Mouse (Mus musculus) liver, embryonic 13.5 days (tissue): ENCODE data around the gene Hist1h2ae. TPM values are rescaled to one million over a fixed set of nuclear protein-coding genes. Genes with fewer than 3 reads are reported as not detected.

Source experiments
- ATAC-seq: fragments of 200-750 bp; cut with Nextera tagmentation; 2 replicates; pipeline ENCODE4 v1.8.0; 2017; ENCODE audit warnings: low read depth, mild to moderate bottlenecking, moderate number of reproducible peaks, moderate library complexity
- DNase-seq: peaks from one replicate; pipeline ENCODE4 v3.0.0; 2022
- H3K27ac ChIP-seq: fragments of 300-500 bp; sonication (generic); 2 replicates; pipeline ENCODE4 v1.5.1; 2015; ENCODE audit warnings: moderate library complexity, mild to moderate bottlenecking, inconsistent platforms
- H3K27me3 ChIP-seq: fragments of 300-500 bp; sonication (generic); 2 replicates; pipeline ENCODE4 v1.6.1; 2015; ENCODE audit warnings: mild to moderate bottlenecking, inconsistent platforms
- H3K36me3 ChIP-seq: fragments of 300-500 bp; sonication (generic); 2 replicates; pipeline ENCODE4 v1.6.1; 2015; ENCODE audit warnings: mild to moderate bottlenecking, inconsistent platforms
- H3K4me1 ChIP-seq: fragments of 300-500 bp; sonication (generic); replicated peaks from 2 replicates; pipeline ENCODE4 v1.6.1; 2015; ENCODE audit warnings: inconsistent platforms
- H3K4me2 ChIP-seq: fragments of 300-500 bp; sonication (generic); 2 replicates; pipeline ENCODE4 v1.6.1; 2015; ENCODE audit warnings: inconsistent platforms, mild to moderate bottlenecking, moderate library complexity
- H3K4me3 ChIP-seq: fragments of 300-500 bp; sonication (generic); replicated peaks from 2 replicates; pipeline ENCODE4 v1.5.1; 2015; ENCODE audit warnings: mild to moderate bottlenecking, inconsistent platforms
- H3K9ac ChIP-seq: fragments of 300-500 bp; sonication (generic); 2 replicates; pipeline ENCODE4 v1.6.1; 2015; ENCODE audit warnings: mild to moderate bottlenecking, inconsistent platforms
- H3K9me3 ChIP-seq: fragments of 300-500 bp; sonication (generic); replicated peaks from 2 replicates; pipeline ENCODE4 v1.6.1; 2016; ENCODE audit warnings: inconsistent platforms
- WGBS: fragments of 180-500 bp; shearing (Covaris S2); methylation state at CpG from one replicate; pipeline ENCODE4 v1.1.7; 2015; ENCODE audit not compliant: insufficient replicate concordance; 5-methylcytosine and 5-hydroxymethylcytosine counted together
- microRNA-seq: library from miRNA; unstranded; fragments of <30 nt; microRNA quantifications from one replicate; pipeline ENCODE4, GENCODE M21; 2016
- polyA plus RNA-seq: library from polyadenylated mRNA; unstranded; fragments of >200 nt; fragmentation: Nextera tagmentation; extraction: Ambion mirVana; gene quantifications from 2 replicates; pipeline ENCODE4 v1.2.1, GENCODE M21; 2015

Hist1h2ae gene
- polyA plus RNA-seq, 1 experiment from 2014 or later = 121 TPM

DNA sequence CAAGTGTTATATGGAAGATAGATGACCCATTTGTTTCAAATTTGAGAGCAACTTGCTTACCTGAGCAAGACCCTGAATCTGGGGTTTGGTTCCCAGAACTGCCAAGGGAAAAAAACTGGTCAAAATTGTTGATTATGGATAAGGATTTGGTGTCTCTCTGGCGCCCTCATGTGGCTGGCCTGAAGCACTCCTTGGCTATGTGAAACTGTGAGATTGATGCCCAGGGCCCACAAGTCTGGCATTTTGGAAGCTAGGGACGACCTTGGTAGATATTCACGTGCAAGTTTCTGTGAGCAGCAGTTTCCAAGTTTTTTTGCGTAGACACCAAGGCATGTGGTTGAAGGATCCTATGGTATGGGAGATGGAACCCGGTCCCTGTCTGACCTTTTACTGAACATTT lies 46.4 kb downstream of the Hist1h2ae start:
- ATAC-seq = 0 out of 2 replicates have a peak, but pooled peaks have one; percentile 21
- Histone ChIP-seq H3K9ac (no peak overlapping the region), H3K27me3 (no peaks in the 10 kb centered on the region), H3K4me1 (peaks cover 71% of the 10 kb centered on the region), H3K9me3 (no peaks in the 10 kb centered on the region), H3K4me3 (no peak overlapping the region), H3K36me3 (no peaks in the 10 kb centered on the region), H3K4me2 (peak overlapping the region; percentile 38; the same call in 1 of the 2 replicates), H3K27ac (no peak overlapping the region)
- WGBS = 10% methylated on average over 5 of the region's 5 CpGs
- peak; percentile 76 for DNase-seq

DNA sequence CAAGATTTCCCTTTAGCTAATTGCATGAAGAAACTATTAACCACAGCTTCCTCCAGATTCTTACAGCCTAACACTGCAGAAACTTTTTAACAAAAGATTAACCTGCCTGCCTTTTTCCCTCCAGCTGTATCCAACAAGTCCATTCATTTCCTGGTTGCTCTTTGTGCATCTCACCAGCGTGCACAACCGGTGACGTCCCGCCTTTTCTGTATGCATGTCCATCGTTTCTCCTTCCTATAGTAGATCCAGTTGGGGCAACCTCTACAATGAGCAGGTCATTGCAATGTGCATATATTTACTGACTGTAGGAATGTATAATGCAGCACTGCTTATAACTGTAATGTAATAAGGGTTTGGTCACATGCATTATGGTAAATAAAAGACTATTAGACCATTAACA lies 47.0 kb downstream of the Hist1h2ae start:
- DNase-seq (no peak), ATAC-seq (no peak)
- Histone ChIP-seq H3K9me3 (no peaks in the 10 kb centered on the region), H3K27me3 (no peaks in the 10 kb centered on the region), H3K4me1 (peaks cover 69% of the 10 kb centered on the region), H3K9ac (no peak overlapping the region), H3K4me2 (no peak overlapping the region), H3K36me3 (no peaks in the 10 kb centered on the region), H3K4me3 (no peak overlapping the region), H3K27ac (no peak overlapping the region)
- WGBS = 40% methylated on average over 5 of the region's 5 CpGs

DNA sequence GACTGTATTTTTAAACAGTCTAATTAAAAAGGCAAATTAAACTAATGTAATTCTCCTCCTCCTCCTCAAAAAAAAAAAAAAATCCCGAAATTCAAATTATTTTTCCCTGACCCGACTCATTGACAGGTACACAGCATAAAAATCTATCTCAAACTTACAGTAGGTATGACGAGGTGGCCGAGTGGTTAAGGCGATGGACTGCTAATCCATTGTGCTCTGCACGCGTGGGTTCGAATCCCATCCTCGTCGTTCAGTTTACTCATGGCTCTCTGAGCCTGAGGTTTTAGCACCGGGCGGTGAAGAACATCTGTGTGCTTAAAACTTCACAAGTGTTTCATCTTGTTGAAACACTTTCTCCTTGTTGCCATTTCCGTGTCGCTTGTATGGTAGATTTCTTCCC lies 49.3 kb downstream of the Hist1h2ae start:
- DNase-seq (peak; percentile 80), ATAC-seq (peak; percentile 62)
- H3K36me3 ChIP-seq = no peaks in the 10 kb centered on the region
- H3K27me3 ChIP-seq = no peaks in the 10 kb centered on the region
- H3K4me2 ChIP-seq = peak overlapping the region; percentile 61
- H3K4me3 ChIP-seq = peak overlapping the region; percentile 37
- no peak overlapping the region for H3K27ac ChIP-seq
- H3K9ac ChIP-seq = peak overlapping the region; percentile 54
- H3K9me3 ChIP-seq = no peaks in the 10 kb centered on the region
- WGBS = under 1% methylated on average over 14 of the region's 14 CpGs
- peaks cover 55% of the 10 kb centered on the region for H3K4me1 ChIP-seq

Small RNAs within 50 kb of the gene (microRNA-seq; reads per million reads assigned to microRNA genes)
- gene Gm44297 (not detected), gene Gm44359 (not detected), gene Gm44394 (not detected)

Other genes with a start within 250 kb of the Hist1h2ae start
- 15.2 and 20.1 TPM in 2 replicates for gene Zfp322a, start 202.0 kb downstream of the Hist1h2ae start, polyA plus RNA-seq
- 8.3 and 9.1 TPM in 2 replicates for gene Abt1, start 147.4 kb downstream of the Hist1h2ae start, polyA plus RNA-seq
- gene Btn1a1, start 105.3 kb downstream of the Hist1h2ae start, polyA plus RNA-seq = 1.5 and 2.0 TPM in 2 replicates
- gene Btn2a2, start 82.4 kb downstream of the Hist1h2ae start, polyA plus RNA-seq = not detected in 2 replicates
- 3.8 and 5.9 TPM in 2 replicates for gene Hist1h4h, start 40.2 kb downstream of the Hist1h2ae start, polyA plus RNA-seq
- gene Hist1h2af, start 37.3 kb downstream of the Hist1h2ae start, polyA plus RNA-seq = 7.7 and 13.6 TPM in 2 replicates
- gene Hist1h3g, start 35.8 kb downstream of the Hist1h2ae start, polyA plus RNA-seq = 10.3 and 17.1 TPM in 2 replicates
- gene Hist1h2bh, start 27.8 kb downstream of the Hist1h2ae start, polyA plus RNA-seq = 1.7 TPM in 2 replicates
- 1.1 and 2.1 TPM in 2 replicates for gene Hist1h3f, start 27.2 kb downstream of the Hist1h2ae start, polyA plus RNA-seq
- 0.98 and 4.2 TPM in 2 replicates for gene Hist1h4f, start 19.6 kb downstream of the Hist1h2ae start, polyA plus RNA-seq
- gene Hist1h1d, start 18.0 kb downstream of the Hist1h2ae start, polyA plus RNA-seq = 0.75 and 0.93 TPM in 2 replicates
- 4.4 and 6.8 TPM in 2 replicates for gene Hist1h3e, start 8.9 kb downstream of the Hist1h2ae start, polyA plus RNA-seq
- 6.5 and 14.1 TPM in 2 replicates for gene Hist1h2bg, start 176 bp upstream of the Hist1h2ae start, polyA plus RNA-seq
- gene Hist1h2bf, start 3.0 kb upstream of the Hist1h2ae start, polyA plus RNA-seq = 5.0 and 12.7 TPM in 2 replicates
- gene Hist1h2ad, start 3.2 kb upstream of the Hist1h2ae start, polyA plus RNA-seq = 1.2 and 4.3 TPM in 2 replicates
- gene Hist1h3d, start 4.5 kb upstream of the Hist1h2ae start, polyA plus RNA-seq = 5.9 and 7.2 TPM in 2 replicates
- 116 and 152 TPM in 2 replicates for gene Hist1h4d, start 10.4 kb upstream of the Hist1h2ae start, polyA plus RNA-seq
- 1.3 and 2.0 TPM in 2 replicates for gene Hist1h2be, start 49.9 kb upstream of the Hist1h2ae start, polyA plus RNA-seq
- 24.3 and 26.2 TPM in 2 replicates for gene Hist1h1e, start 51.3 kb upstream of the Hist1h2ae start, polyA plus RNA-seq
- gene Hist1h2ac, start 112.7 kb upstream of the Hist1h2ae start, polyA plus RNA-seq = 0.89 and 1.0 TPM in 2 replicates
- gene Hist1h2bc, start 113.0 kb upstream of the Hist1h2ae start, polyA plus RNA-seq = 81.2 and 88.9 TPM in 2 replicates
- gene Hist1h1t, start 124.6 kb upstream of the Hist1h2ae start, polyA plus RNA-seq = not detected in 2 replicates
- gene Hist1h4c, start 127.2 kb upstream of the Hist1h2ae start, polyA plus RNA-seq = 5.4 and 8.6 TPM in 2 replicates
- 6.6 and 8.8 TPM in 2 replicates for gene Hfe, start 139.6 kb upstream of the Hist1h2ae start, polyA plus RNA-seq
- 60.3 and 72.2 TPM in 2 replicates for gene Hist1h1c, start 167.6 kb upstream of the Hist1h2ae start, polyA plus RNA-seq
- gene Hist1h3c, start 174.4 kb upstream of the Hist1h2ae start, polyA plus RNA-seq = 5.2 and 5.9 TPM in 2 replicates
- 3.9 and 5.6 TPM in 2 replicates for gene Hist1h2bb, start 175.5 kb upstream of the Hist1h2ae start, polyA plus RNA-seq
- gene Hist1h2ab, start 179.9 kb upstream of the Hist1h2ae start, polyA plus RNA-seq = 54.0 and 76.2 TPM in 2 replicates
- 10.4 and 29.5 TPM in 2 replicates for gene Hist1h3b, start 181.0 kb upstream of the Hist1h2ae start, polyA plus RNA-seq
- 3.7 and 5.5 TPM in 2 replicates for gene Hist1h4b, start 185.8 kb upstream of the Hist1h2ae start, polyA plus RNA-seq
- gene Hist1h4a, start 190.0 kb upstream of the Hist1h2ae start, polyA plus RNA-seq = 0.86 TPM in 1 of 2 replicates, not detected in the other
- 3.2 and 8.3 TPM in 2 replicates for gene Hist1h3a, start 191.2 kb upstream of the Hist1h2ae start, polyA plus RNA-seq
- gene Hist1h1a, start 192.4 kb upstream of the Hist1h2ae start, polyA plus RNA-seq = 4.3 and 8.1 TPM in 2 replicates
- gene Trim38, start 198.7 kb upstream of the Hist1h2ae start, polyA plus RNA-seq = 0.14 TPM in 1 of 2 replicates, not detected in the other
- gene Slc17a2, start 235.8 kb upstream of the Hist1h2ae start, polyA plus RNA-seq = 0.52 and 0.57 TPM in 2 replicates